Mouse (Mus musculus) liver, adult 2 months (tissue): Measurements from ENCODE around the gene Alyref. TPM values are rescaled to one million over a fixed set of nuclear protein-coding genes. Genes with fewer than 3 reads are reported as not detected.
A peak's percentile ranks its signal among the peaks of the same experiment; 100 is the strongest.
"Not testable (repeated sequence)": the region's sequence is repeated elsewhere in the genome, so short reads cannot be mapped to it uniquely, and the experiment has no call there.

Source experiments
- DNase-seq: peaks from one replicate; pipeline ENCODE4 v3.0.0-alpha.2; 2011; ENCODE audit warnings: low read depth, low spot score; ENCODE audit errors: extremely low read depth
- H3K27ac ChIP-seq: fragments of 200-500 bp; replicated peaks from 2 replicates; pipeline ENCODE4 v1.5.1; 2012; ENCODE audit warnings: low read depth, mild to moderate bottlenecking, control low read depth, inconsistent platforms, low read length; ENCODE audit not compliant: insufficient read depth
- H3K27me3 ChIP-seq: fragments of 200-500 bp; 2 replicates; pipeline ENCODE4 v1.6.1; 2012; ENCODE audit warnings: mild to moderate bottlenecking, moderate library complexity, low read length, inconsistent platforms; ENCODE audit not compliant: control insufficient read depth, insufficient read depth
- H3K36me3 ChIP-seq: fragments of 200-500 bp; 2 replicates; pipeline ENCODE4 v1.6.1; 2012; ENCODE audit warnings: low read length, inconsistent platforms; ENCODE audit not compliant: control insufficient read depth, insufficient read depth
- H3K4me1 ChIP-seq: fragments of 200-500 bp; 2 replicates; pipeline ENCODE4 v1.6.1; 2011; ENCODE audit warnings: low read length; ENCODE audit not compliant: control insufficient read depth, insufficient read depth
- H3K4me3 ChIP-seq: fragments of 200-500 bp; 2 replicates; pipeline ENCODE4 v1.5.1; 2011; ENCODE audit warnings: low read depth, mild to moderate bottlenecking, control low read depth, low read length, moderate library complexity; ENCODE audit not compliant: insufficient read depth
- H3K79me2 ChIP-seq: fragments of 200-500 bp; 2 replicates; pipeline ENCODE4 v1.6.1; 2012; ENCODE audit warnings: inconsistent platforms, mild to moderate bottlenecking, low read length, moderate library complexity; ENCODE audit not compliant: control insufficient read depth, insufficient read depth
- H3K9ac ChIP-seq: fragments of 200-500 bp; 2 replicates; pipeline ENCODE4 v1.6.1; 2012; ENCODE audit warnings: low read depth, mild to moderate bottlenecking, control low read depth, inconsistent platforms, low read length
- CTCF ChIP-seq: fragments of 200-500 bp; IDR thresholded peaks from 2 replicates; pipeline ENCODE4 v1.5.1; 2011; ENCODE audit warnings: low read depth, low read length, control low read depth
- POLR2A ChIP-seq: fragments of 200-500 bp; IDR thresholded peaks from 2 replicates; pipeline ENCODE4 v1.6.1; 2011; ENCODE audit warnings: low read length, control low read depth; ENCODE audit not compliant: insufficient read depth; ENCODE audit errors: extremely low read depth
- WGBS: fragments of 180-500 bp; shearing (Covaris S2); methylation state at CpG from one replicate; pipeline ENCODE4 v1.1.7; 2018; 5-methylcytosine and 5-hydroxymethylcytosine counted together
- polyA plus RNA-seq: library from polyadenylated mRNA; depleted of rRNA; stranded (reverse); fragments of >200 nt; gene quantifications from 2 replicates; pipeline ENCODE4 v1.2.3, GENCODE M21; 2012
- total RNA-seq: library from RNA; depleted of rRNA; stranded (reverse); fragments of >200 nt; gene quantifications from 2 replicates; pipeline ENCODE4 v1.2.3, GENCODE M21; 2014

The Alyref gene
- total and polyA plus RNA-seq, 2 experiments: 12.9 to 34.5 TPM

DNA sequence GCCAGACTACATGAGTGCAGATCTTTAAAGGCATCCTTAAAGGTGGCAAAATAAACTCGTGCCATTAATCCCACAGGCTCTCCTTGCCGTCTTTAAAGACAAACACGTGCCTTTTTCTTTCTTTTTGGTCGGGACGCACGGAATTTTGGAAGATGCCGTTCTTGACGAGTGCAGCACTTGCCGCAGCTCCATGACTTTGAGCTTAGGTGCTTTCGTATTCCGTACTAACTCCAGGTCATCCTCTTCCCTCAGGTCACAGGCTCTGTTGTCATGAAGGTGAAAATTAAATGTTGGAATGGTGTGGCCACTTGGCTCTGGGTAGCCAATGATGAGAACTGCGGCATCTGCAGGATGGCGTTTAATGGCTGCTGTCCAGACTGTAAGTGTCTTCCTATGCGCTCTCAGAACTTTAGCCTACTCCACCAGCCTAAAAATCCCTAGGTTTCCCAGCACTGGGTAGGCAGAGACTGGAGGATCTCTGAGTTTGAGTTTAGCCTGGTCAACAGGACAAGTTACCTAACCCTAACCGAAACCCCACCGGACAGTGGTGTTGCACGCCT lies 905 bp upstream of the Alyref start:
- WGBS: 54% methylated on average over 17 of the region's 17 CpGs
- peaks cover 15% of the 10 kb centered on the region for H3K36me3 ChIP-seq
- H3K4me1 ChIP-seq: peaks cover 11% of the 10 kb centered on the region

DNA sequence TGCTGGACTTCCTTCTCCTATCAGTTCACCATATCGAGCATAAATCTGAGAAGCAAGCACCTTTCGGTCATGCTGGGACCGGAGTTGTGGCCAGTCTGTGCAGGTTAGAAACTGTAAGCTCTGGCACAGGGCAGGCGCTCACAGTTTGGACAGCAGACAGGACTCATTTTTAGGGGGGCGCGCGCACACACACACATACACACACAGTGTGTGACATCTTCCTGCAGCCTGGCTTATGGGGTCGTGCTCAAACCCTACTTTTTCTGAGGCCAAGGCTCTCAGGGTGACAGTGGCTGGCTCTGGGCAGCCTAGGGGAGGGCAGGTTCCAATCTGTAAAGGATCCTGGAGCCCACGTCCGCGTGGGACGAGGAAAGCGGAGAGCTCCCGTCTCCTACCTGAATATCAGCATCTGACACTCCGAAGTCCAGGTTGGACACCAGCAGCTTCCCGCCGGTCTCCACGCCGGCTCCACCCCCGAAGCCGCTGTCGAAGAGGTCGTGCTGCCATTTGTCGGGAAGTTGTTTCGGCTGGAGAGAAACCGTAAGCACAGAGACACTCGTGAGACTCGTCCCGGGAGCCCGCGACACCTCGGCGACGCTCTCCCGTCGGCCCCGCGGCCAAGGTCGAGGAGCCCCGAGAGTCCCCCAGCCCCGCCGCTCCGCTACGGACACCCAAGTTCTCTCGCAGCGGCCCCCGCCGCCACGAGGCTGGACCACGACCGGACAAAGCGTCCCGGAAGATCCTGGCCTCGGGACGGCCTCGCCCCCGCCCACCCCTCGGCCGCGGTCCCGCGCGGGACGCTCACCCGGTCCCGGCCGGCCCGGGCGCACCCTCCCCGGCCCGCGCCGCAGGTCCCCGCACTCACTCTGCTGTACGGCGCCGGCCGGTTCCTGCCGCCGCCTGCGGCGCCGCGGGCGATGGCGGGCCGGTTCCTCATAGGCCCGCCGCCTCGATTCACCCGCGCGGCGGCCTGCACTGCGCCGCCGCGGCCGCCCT lies 627 bp downstream of the Alyref start:
- 4% methylated on average over 99 of the region's 99 CpGs for WGBS
- peaks cover 24% of the 10 kb centered on the region for H3K36me3 ChIP-seq
- H3K79me2 ChIP-seq: peaks cover 13% of the 10 kb centered on the region; the same call in 1 of the 2 replicates
- no peak for TF ChIP-seq CTCF
- TF ChIP-seq POLR2A: no peak
- peak overlapping the region; percentile 80 for H3K4me3 ChIP-seq
- H3K27me3 ChIP-seq: no peaks in the 10 kb centered on the region
- peak overlapping the region; percentile 89 for H3K9ac ChIP-seq
- peaks cover 11% of the 10 kb centered on the region for H3K4me1 ChIP-seq
- DNase-seq: peak; percentile 30
- H3K27ac ChIP-seq: no peak overlapping the region; the same call in 1 of the 2 replicates

More for the DNA sequence above, 905 bp upstream of the Alyref start:
- DNase-seq: no peak
- Histone ChIP-seq H3K27me3 (no peaks in the 10 kb centered on the region), H3K27ac (no peak overlapping the region), H3K79me2 (peaks cover 13% of the 10 kb centered on the region; the same call in 1 of the 2 replicates), H3K9ac (no peak overlapping the region), H3K4me3 (peak overlapping the region; percentile 46; the same call in 1 of the 2 replicates)
- TF ChIP-seq POLR2A: no peak
- TF ChIP-seq CTCF: no peak

DNA sequence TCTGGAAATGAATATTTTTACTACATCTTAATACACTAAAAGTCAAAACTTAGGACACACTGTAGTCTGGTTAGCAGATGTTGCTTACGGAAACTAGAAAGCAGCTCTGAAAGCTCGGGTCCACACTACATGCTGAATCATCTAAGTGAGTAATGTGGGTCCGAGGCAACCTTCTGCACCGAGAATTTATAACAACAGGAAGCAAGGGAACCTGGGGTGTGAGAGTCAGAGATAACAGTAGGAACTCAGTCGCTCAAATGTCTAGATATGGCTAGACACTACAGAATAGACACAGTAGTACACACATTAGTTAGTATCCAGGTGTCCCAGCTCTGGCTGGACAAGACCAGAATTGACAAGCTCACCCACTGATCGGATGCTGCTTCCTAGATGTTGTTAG lies 9.6 kb downstream of the Alyref start:
- H3K4me3 ChIP-seq: no peak overlapping the region
- no peaks in the 10 kb centered on the region for H3K79me2 ChIP-seq
- H3K4me1 ChIP-seq: no peaks in the 10 kb centered on the region
- no peak overlapping the region for H3K27ac ChIP-seq
- H3K36me3 ChIP-seq: peaks cover 20% of the 10 kb centered on the region
- no peak for TF ChIP-seq CTCF
- no peak for TF ChIP-seq POLR2A
- no peak for DNase-seq
- no peak overlapping the region for H3K9ac ChIP-seq
- 81% methylated on average over 6 of the region's 6 CpGs for WGBS
- no peaks in the 10 kb centered on the region for H3K27me3 ChIP-seq

DNA sequence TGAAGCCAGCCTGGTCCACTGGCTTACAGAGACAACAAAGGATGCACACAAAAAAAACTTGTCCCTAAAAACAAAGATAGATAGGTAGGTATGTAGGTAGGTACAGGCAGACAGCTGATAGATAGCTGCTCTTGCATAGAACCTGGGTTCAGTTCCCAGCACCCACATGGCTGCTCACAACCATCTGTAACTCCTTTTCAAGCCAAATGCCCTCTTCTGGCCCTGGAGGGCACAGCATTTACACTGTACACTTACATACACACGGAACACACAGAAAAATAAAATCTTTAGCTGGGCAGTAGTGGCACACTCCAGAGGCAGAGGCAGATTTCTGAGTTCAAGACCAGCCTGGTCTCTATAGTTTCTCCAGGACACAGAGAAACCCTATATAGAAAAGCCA lies 14.2 kb downstream of the Alyref start:
- Histone ChIP-seq H3K27me3 (no peaks in the 10 kb centered on the region), H3K4me1 (peaks cover 20% of the 10 kb centered on the region), H3K4me3 (no peak overlapping the region), H3K27ac (no peak overlapping the region), H3K36me3 (peaks cover 6% of the 10 kb centered on the region), H3K9ac (no peak overlapping the region), H3K79me2 (peaks cover 8% of the 10 kb centered on the region; the same call in 1 of the 2 replicates)
- DNase-seq: no peak
- WGBS: 92% methylated on average over 1 of the region's 1 CpGs
- no peak for TF ChIP-seq POLR2A
- no peak for TF ChIP-seq CTCF

DNA sequence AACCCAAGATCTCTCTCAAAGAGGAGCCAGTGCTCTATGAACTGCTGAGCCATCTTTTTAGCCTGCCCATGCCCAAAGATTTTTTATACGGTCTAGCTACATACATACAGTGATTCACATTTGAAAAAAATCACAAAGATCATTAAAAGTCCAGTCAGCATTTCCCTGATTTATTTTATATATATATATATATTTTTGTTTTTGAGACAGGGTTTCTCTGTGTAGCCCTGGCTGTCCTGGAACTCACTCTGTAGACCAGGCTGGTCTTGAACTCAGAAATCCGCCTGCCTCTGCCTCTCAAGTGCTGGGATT lies 15.2 kb downstream of the Alyref start:
- H3K27ac ChIP-seq, H3K36me3 ChIP-seq, H3K4me3 ChIP-seq, DNase-seq, H3K9ac ChIP-seq, H3K27me3 ChIP-seq: not testable (repeated sequence)
- H3K79me2 ChIP-seq: peaks cover 14% of the 10 kb centered on the region; the same call in 1 of the 2 replicates
- 89% methylated on average over 2 of the region's 2 CpGs for WGBS
- H3K4me1 ChIP-seq: peaks cover 26% of the 10 kb centered on the region
